Mouse (Mus musculus) c-Kit-positive CD71-positive TER-119-positive erythroid progenitor cells, embryonic 14.5 days (primary cell): ENCODE data around the gene Bod1l.

Source experiments
- DNase-seq: peaks from one replicate; pipeline ENCODE4 v3.0.0-alpha.2; 2013; ENCODE audit warnings: low spot score

The Bod1l gene

GRCm38 (mm10) chr5:41801622-41802021 is 42.5 kb downstream of the Bod1l start:
- DNase-seq, result no peak

GRCm38 (mm10) chr5:41794434-41794833 is 49.7 kb downstream of the Bod1l start:
- DNase-seq, result no peak

- no peak for DNase-seq
These were observed 53.6 kb downstream of the Bod1l start for GRCm38 (mm10) chr5:41790517-41790916.

- DNase-seq, result no peak
These were observed 55.2 kb downstream of the Bod1l start for GRCm38 (mm10) chr5:41788877-41789276.

GRCm38 (mm10) chr5:41781890-41782289 is 62.2 kb downstream of the Bod1l start:
- no peak for DNase-seq

- no peak for DNase-seq
These were observed 64.1 kb downstream of the Bod1l start for GRCm38 (mm10) chr5:41780026-41780425.

GRCm38 (mm10) chr5:41775728-41776127 is 68.4 kb downstream of the Bod1l start:
- DNase-seq, result no peak

- DNase-seq, result no peak
These were observed 68.8 kb downstream of the Bod1l start for GRCm38 (mm10) chr5:41775273-41775672.

GRCm38 (mm10) chr5:41768382-41769040 is 75.6 kb downstream of the Bod1l start:
- DNase-seq, result peak; percentile 69

- DNase-seq, result no peak
These were observed 76.6 kb downstream of the Bod1l start for GRCm38 (mm10) chr5:41767296-41768200.

- DNase-seq, result no peak
These were observed 77.6 kb downstream of the Bod1l start for GRCm38 (mm10) chr5:41766406-41767010.

GRCm38 (mm10) chr5:41765626-41766405 is 78.3 kb downstream of the Bod1l start:
- DNase-seq, result no peak

GRCm38 (mm10) chr5:41763731-41764721 is 80.1 kb downstream of the Bod1l start, which contains the start of gene Nkx3-2:
TSS of gene Nkx3-2 (minus strand) at chr5:41764501.
- no peak for DNase-seq

GRCm38 (mm10) chr5:41762947-41763730 is 81.0 kb downstream of the Bod1l start:
- DNase-seq, result no peak

- no peak for DNase-seq
These were observed 81.8 kb downstream of the Bod1l start for GRCm38 (mm10) chr5:41762141-41762946.

- DNase-seq, result no peak
These were observed 82.5 kb downstream of the Bod1l start for GRCm38 (mm10) chr5:41761509-41762140.

- no peak for DNase-seq
These were observed 83.1 kb downstream of the Bod1l start for GRCm38 (mm10) chr5:41760831-41761508.

GRCm38 (mm10) chr5:41760071-41760470 is 84.0 kb downstream of the Bod1l start:
- no peak for DNase-seq
